Mouse (Mus musculus): ENCODE results near the gene 1700037H04Rik.
"Not testable (repeated sequence)": the region's sequence is repeated elsewhere in the genome, so short reads cannot be mapped to it uniquely, and the experiment has no call there.

The 1700037H04Rik gene

GRCm38 (mm10) chr2:131128211-131128610 is 31.7 kb downstream of the 1700037H04Rik start:
- DNase-seq (ENCODE audit: extremely low read depth, low read depth), result no peak

- no peak for DNase-seq (ENCODE audit: extremely low read depth, low read depth)
Observed at GRCm38 (mm10) chr2:131127161-131127730, 32.6 kb downstream of the 1700037H04Rik start, which contains the start of gene Hspa12b. Hspa12b (plus strand) TSS chr2:131127280.

- no peak for DNase-seq (ENCODE audit: extremely low read depth, low read depth)
Observed at GRCm38 (mm10) chr2:131125964-131126815, 33.7 kb downstream of the 1700037H04Rik start.

- no peak for DNase-seq (ENCODE audit: extremely low read depth, low read depth)
Observed at GRCm38 (mm10) chr2:131125157-131125963, 34.5 kb downstream of the 1700037H04Rik start.

GRCm38 (mm10) chr2:131124166-131124565 is 35.7 kb downstream of the 1700037H04Rik start:
- DNase-seq (ENCODE audit: extremely low read depth, low read depth), result no peak

GRCm38 (mm10) chr2:131118968-131119574 is 40.8 kb downstream of the 1700037H04Rik start:
- no peak for DNase-seq (ENCODE audit: extremely low read depth, low read depth)

- no peak for DNase-seq (ENCODE audit: extremely low read depth, low read depth)
Observed at GRCm38 (mm10) chr2:131105989-131106388, 53.9 kb downstream of the 1700037H04Rik start.

- not testable (repeated sequence) for DNase-seq (ENCODE audit: extremely low read depth, low read depth)
Observed at GRCm38 (mm10) chr2:131105061-131105460, 54.8 kb downstream of the 1700037H04Rik start.

- no peak for DNase-seq (ENCODE audit: extremely low read depth, low read depth)
Observed at GRCm38 (mm10) chr2:131104021-131104420, 55.9 kb downstream of the 1700037H04Rik start.

- no peak for DNase-seq (ENCODE audit: extremely low read depth, low read depth)
Observed at GRCm38 (mm10) chr2:131101530-131101929, 58.4 kb downstream of the 1700037H04Rik start.

- no peak for DNase-seq (ENCODE audit: extremely low read depth, low read depth)
Observed at GRCm38 (mm10) chr2:131097087-131097486, 62.8 kb downstream of the 1700037H04Rik start.

Data from MEL-GATA-1-ER (cell line).